Mouse (Mus musculus): ENCODE data around the gene Ccdc194.

DNA sequence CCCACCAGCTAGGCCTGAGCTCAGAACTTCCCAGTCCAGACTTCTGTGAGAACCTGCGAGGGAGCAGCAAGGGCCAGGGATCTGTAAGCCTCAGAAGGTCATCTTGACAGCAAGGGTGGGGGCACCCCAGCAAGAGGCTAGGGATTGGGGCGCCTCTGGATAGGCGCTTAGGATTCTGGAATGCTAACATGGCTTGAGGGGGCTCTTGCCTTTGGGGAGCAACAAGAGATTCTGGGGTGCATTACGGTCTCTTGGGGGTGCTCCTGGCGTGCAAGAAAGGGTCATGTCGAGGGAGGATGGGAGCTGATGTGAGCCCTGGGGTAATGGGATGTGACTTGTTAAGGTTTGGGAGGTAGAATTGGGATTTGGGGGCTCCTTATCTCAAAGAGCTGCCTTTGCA is 43.4 kb upstream of the Ccdc194 start:
- TF ChIP-seq CTCF (IDR thresholded peaks at IDR 0.05; ENCODE audit: borderline replicate concordance, control insufficient read depth, extremely low read depth, insufficient read depth, low read length, poor library complexity) = no peak
- TF ChIP-seq POLR2A (IDR thresholded peaks at IDR 0.05; ENCODE audit: control insufficient read depth, extremely low read depth, insufficient read depth, low read length, poor library complexity) = no peak

Data from thymus, adult 2 months (tissue).